Mouse (Mus musculus) spleen, adult 2 months (tissue): ENCODE data around the gene Aqr.

Experiments used
- CTCF ChIP-seq: fragments of 200-500 bp; IDR thresholded peaks from 2 replicates; pipeline ENCODE4 v1.5.1; 2011; ENCODE audit warnings: mild to moderate bottlenecking, inconsistent platforms; ENCODE audit not compliant: insufficient read depth, insufficient read length, insufficient replicate concordance; ENCODE audit errors: extremely low read depth
- POLR2A ChIP-seq: fragments of 200-500 bp; IDR thresholded peaks from 2 replicates; pipeline ENCODE4 v1.6.1; 2011; ENCODE audit warnings: low read depth, low read length, inconsistent platforms

- TF ChIP-seq POLR2A, result no peak
- TF ChIP-seq CTCF, result no peak
Measured at GRCm38 (mm10) chr2:114143842-114144241, 43.0 kb downstream of the Aqr start.
